Mouse (Mus musculus): ENCODE results near the gene Gpc1. TPM values are rescaled to one million over a fixed set of nuclear protein-coding genes. Genes with fewer than 3 reads are reported as not detected.

Gpc1 gene
- total RNA-seq, 2 experiments from 2014 or later: 239 to 251 TPM

DNA sequence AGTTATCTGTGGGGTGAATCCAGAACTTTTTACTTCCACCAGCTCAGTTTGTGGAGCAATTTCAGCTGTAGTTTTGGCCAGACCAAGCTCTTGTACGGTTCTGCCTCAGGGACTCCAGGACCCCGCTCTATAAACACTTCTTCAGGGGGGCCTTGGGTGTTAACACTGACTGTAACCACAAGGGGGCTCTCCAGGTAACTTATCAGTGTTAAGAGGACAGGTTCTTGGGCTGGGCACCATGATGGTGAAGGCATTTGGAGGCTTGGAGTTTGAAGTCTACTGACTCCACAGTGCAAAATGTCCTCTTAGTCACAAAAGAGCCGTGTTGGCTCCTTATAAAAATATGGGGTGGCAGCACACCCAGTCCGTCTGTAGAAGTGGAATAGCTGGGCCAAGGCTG is 77.6 kb downstream of the Gpc1 start:
- no peak for DNase-seq
- intact Hi-C loops (cut with DNase I; ENCODE audit: low total_unique reads): no loop called here

Small RNA genes lying within 50 kb of the gene (microRNA-seq; reads per million reads assigned to microRNA genes)
- gene Mir149: 4,094 to 4,618 reads per million in 2 experiments

Other genes with a start within 250 kb of the Gpc1 start
- gene Olfr1412, start 245.9 kb upstream of the Gpc1 start, total RNA-seq (2021): not detected
- not detected for gene Olfr1411, start 237.2 kb upstream of the Gpc1 start, total RNA-seq (2021)
- gene Olfr1410, start 225.9 kb upstream of the Gpc1 start, total RNA-seq (2021): not detected
- gene Olfr12, start 213.9 kb upstream of the Gpc1 start, total RNA-seq (2021): not detected
- gene Cops9, start 189.7 kb upstream of the Gpc1 start, total RNA-seq (2021): 100 to 1,000 TPM; 213 to 227 TPM
- gene Otos, start 182.8 kb upstream of the Gpc1 start, total RNA-seq (2021): under 1 TPM; 0.33 to 0.64 TPM
- gene Ankmy1, start 71.3 kb downstream of the Gpc1 start, total RNA-seq (2021): under 1 TPM; 0.14 to 0.22 TPM
- 10 to 100 TPM; 25.7 to 26.0 TPM for gene Dusp28, start 75.3 kb downstream of the Gpc1 start, total RNA-seq (2021)
- gene Rnpepl1, start 79.1 kb downstream of the Gpc1 start, total RNA-seq (2021): 10 to 100 TPM; 57.0 to 60.7 TPM
- gene Capn10, start 102.7 kb downstream of the Gpc1 start, total RNA-seq (2021): 1 to 10 TPM; 4.1 to 4.7 TPM
- under 1 TPM; 0.16 to 0.43 TPM for gene Gpr35, start 119.2 kb downstream of the Gpc1 start, total RNA-seq (2021)
- not detected for gene Aqp12, start 174.7 kb downstream of the Gpc1 start, total RNA-seq (2021)